Mouse (Mus musculus) spleen, adult 2 months (tissue): ENCODE data around the gene Trim62.

ENCODE experiments used
- CTCF ChIP-seq: fragments of 200-500 bp; IDR thresholded peaks from 2 replicates; pipeline ENCODE4 v1.5.1; 2011; ENCODE audit warnings: mild to moderate bottlenecking, inconsistent platforms; ENCODE audit not compliant: insufficient read depth, insufficient read length, insufficient replicate concordance; ENCODE audit errors: extremely low read depth
- POLR2A ChIP-seq: fragments of 200-500 bp; IDR thresholded peaks from 2 replicates; pipeline ENCODE4 v1.6.1; 2011; ENCODE audit warnings: low read depth, low read length, inconsistent platforms

GRCm38 (mm10) chr4:128887641-128888091 lies 4.3 kb downstream of the Trim62 start:
- TF ChIP-seq POLR2A, result no peak
- no peak for TF ChIP-seq CTCF
